Mouse (Mus musculus) neural tube, embryonic 12.5 days (tissue): ENCODE data around the gene Tmem63a. TPM values are rescaled to one million over a fixed set of nuclear protein-coding genes. Genes with fewer than 3 reads are reported as not detected.

Source experiments
- ATAC-seq: fragments of 200-750 bp; cut with Nextera tagmentation; 2 replicates; pipeline ENCODE4 v1.8.0; 2017; ENCODE audit warnings: low read depth, mild to moderate bottlenecking, moderate TSS enrichment, moderate library complexity; ENCODE audit not compliant: low FRiP score
- H3K27ac ChIP-seq: fragments of 300-500 bp; sonication (generic); 2 replicates; pipeline ENCODE4 v1.5.1; 2016
- H3K27me3 ChIP-seq: fragments of 300-500 bp; sonication (generic); replicated peaks from 2 replicates; pipeline ENCODE4 v1.6.1; 2016; ENCODE audit warnings: mild to moderate bottlenecking
- H3K36me3 ChIP-seq: fragments of 300-500 bp; sonication (generic); 2 replicates; pipeline ENCODE4 v1.6.1; 2016; ENCODE audit warnings: mild to moderate bottlenecking
- H3K4me1 ChIP-seq: fragments of 300-500 bp; sonication (generic); 2 replicates; pipeline ENCODE4 v1.6.1; 2016
- H3K4me2 ChIP-seq: fragments of 300-500 bp; sonication (generic); replicated peaks from 2 replicates; pipeline ENCODE4 v1.6.1; 2016; ENCODE audit warnings: mild to moderate bottlenecking
- H3K4me3 ChIP-seq: fragments of 300-500 bp; sonication (generic); 2 replicates; pipeline ENCODE4 v1.5.1; 2016
- H3K9ac ChIP-seq: fragments of 300-500 bp; sonication (generic); 2 replicates; pipeline ENCODE4 v1.6.1; 2016; ENCODE audit warnings: mild to moderate bottlenecking
- H3K9me3 ChIP-seq: fragments of 300-500 bp; sonication (generic); 2 replicates; pipeline ENCODE4 v1.6.1; 2016; ENCODE audit warnings: mild to moderate bottlenecking
- WGBS: fragments of 180-500 bp; shearing (Covaris S2); methylation state at CpG from one replicate; pipeline ENCODE4 v1.1.7; 2016; 5-methylcytosine and 5-hydroxymethylcytosine counted together
- polyA plus RNA-seq: library from polyadenylated mRNA; unstranded; fragments of >200 nt; fragmentation: Nextera tagmentation; extraction: Ambion mirVana; gene quantifications from 2 replicates; pipeline ENCODE4 v1.2.1, GENCODE M21; 2016

The Tmem63a gene
- polyA plus RNA-seq, 1 experiment from 2014 or later = 3.9 TPM

DNA sequence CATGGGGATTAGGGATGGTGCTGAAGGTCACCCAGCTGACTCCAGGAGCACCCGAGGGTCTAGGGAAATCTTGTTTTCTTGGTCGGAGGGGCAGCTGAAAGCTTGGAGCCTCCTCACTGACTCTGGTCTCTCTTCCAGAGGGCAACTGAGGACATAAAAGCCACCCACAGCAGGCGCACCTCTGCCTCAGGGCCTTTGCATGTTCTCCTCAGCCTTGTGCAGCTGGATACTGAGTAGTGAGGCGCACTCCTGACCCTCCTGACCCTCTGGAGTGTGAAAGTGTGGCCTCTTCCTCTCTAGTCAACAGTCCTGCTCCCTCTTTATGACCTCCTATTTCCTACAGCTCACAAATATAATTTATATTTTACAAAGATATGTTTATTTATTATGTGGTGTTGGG is 73.9 kb downstream of the Tmem63a start:
- Histone ChIP-seq H3K36me3 (no peaks in the 10 kb centered on the region), H3K9ac (no peak overlapping the region), H3K27ac (no peak overlapping the region), H3K4me1 (peaks cover 5% of the 10 kb centered on the region; the same call in 1 of the 2 replicates), H3K4me2 (peak overlapping the region; percentile 100), H3K9me3 (no peaks in the 10 kb centered on the region), H3K27me3 (peaks cover 3% of the 10 kb centered on the region; the same call in 1 of the 2 replicates), H3K4me3 (no peak overlapping the region)
- WGBS = 78% methylated on average over 4 of the region's 4 CpGs
- no peak for ATAC-seq

DNA sequence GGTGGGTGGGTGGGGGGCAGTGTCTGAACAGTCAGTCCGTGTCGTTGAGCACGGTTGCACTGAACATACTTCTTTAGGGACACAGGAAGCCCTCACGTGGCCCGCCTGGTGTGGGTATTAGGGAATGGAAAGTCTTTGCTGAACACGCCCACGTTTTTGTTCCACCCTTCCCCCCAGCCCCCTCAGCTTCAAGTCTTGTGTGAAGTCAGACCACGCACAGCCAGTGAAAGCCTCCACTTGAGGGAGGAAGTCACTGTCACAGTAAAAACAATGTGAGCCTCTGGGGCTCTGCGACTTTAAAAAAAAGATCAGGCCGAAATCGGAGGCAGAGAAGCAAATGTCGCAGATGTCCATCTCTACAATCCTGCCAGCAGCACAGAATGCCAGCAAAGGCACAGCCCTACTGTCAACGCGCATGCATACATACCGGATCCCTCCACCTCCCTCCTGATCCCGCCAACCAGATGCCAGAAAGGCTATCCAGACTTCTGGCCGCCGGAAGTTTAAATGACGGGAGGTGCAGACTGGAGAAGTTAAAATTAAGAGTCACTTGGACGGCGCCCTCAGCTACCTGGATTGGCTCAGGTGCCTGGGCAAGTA is 74.5 kb downstream of the Tmem63a start:
- WGBS = 7% methylated on average over 21 of the region's 21 CpGs
- H3K36me3 ChIP-seq = no peaks in the 10 kb centered on the region
- H3K9me3 ChIP-seq = no peaks in the 10 kb centered on the region
- H3K4me2 ChIP-seq = peak overlapping the region; percentile 100
- peaks cover 5% of the 10 kb centered on the region; the same call in 1 of the 2 replicates for H3K4me1 ChIP-seq
- no peak overlapping the region for H3K27ac ChIP-seq
- peaks cover 3% of the 10 kb centered on the region; the same call in 1 of the 2 replicates for H3K27me3 ChIP-seq
- peak overlapping the region; percentile 42; the same call in 1 of the 2 replicates for H3K9ac ChIP-seq
- ATAC-seq = peak; percentile 60; the same call in 1 of the 2 replicates
- peak overlapping the region; percentile 47 for H3K4me3 ChIP-seq

DNA sequence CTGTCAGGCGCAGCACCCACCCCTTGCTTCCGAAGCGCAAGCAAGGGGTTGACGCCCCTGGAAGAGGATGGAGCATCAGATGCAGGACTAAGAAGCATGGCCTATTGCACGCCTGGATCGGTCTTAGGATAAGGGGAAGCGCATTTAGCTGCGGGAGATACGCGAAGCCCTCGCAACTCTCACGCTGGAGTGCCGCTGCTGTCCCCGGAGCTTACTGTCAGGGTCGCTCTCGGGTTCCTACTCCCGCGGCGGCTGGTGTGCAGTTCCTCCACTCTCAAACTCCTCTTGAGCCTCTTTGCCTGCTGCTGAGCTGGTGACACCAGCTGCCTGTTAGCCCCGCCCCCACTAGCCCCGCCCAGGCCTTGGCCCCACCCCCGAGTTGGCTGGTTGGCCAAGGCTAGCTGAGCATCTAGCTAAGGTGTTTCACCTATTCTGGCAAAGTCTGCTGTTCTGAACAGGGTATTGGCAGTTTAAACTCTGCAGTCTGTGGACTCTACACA is 75.1 kb downstream of the Tmem63a start:
- no peaks in the 10 kb centered on the region for H3K9me3 ChIP-seq
- H3K4me3 ChIP-seq = peak overlapping the region; percentile 47
- peaks cover 3% of the 10 kb centered on the region; the same call in 1 of the 2 replicates for H3K27me3 ChIP-seq
- peak; percentile 84 for ATAC-seq
- H3K4me1 ChIP-seq = peaks cover 5% of the 10 kb centered on the region; the same call in 1 of the 2 replicates
- H3K4me2 ChIP-seq = peak overlapping the region; percentile 100
- whole genome bisulfite sequencing = 0% methylated on average over 22 of the region's 22 CpGs
- no peaks in the 10 kb centered on the region for H3K36me3 ChIP-seq
- no peak overlapping the region for H3K27ac ChIP-seq
- H3K9ac ChIP-seq = peak overlapping the region; percentile 42; the same call in 1 of the 2 replicates

DNA sequence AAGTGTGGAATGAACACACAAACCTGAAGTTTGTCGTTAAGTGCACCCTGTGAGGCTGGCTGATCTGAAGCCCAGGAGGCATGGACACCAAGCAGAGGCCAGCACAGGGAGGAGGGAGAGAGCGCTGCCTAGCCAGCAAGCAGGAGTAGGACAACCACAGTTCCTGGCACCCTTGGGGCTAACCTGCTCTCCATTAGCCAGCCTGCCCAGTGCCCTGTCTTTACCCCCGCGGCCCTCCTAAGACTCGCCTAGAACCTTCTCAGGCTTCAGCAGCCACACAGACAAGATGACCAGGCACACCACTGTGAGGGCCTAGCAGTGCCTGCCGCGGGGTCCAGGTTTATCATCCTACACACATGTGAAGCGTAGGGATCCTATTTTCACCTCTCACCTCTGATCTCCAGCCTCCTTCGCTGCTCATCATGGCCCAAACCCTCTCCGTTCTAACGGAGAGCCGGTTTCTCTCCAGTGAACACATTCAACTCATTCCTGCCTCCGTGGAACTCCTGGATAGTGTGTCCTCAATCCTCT is 75.8 kb downstream of the Tmem63a start:
- no peak for ATAC-seq
- no peak overlapping the region for H3K9ac ChIP-seq
- no peak overlapping the region for H3K27ac ChIP-seq
- WGBS = 75% methylated on average over 13 of the region's 13 CpGs
- H3K4me3 ChIP-seq = no peak overlapping the region
- peak overlapping the region; percentile 100; the same call in 1 of the 2 replicates for H3K4me2 ChIP-seq
- H3K27me3 ChIP-seq = peaks cover 3% of the 10 kb centered on the region; the same call in 1 of the 2 replicates
- no peaks in the 10 kb centered on the region for H3K36me3 ChIP-seq
- no peaks in the 10 kb centered on the region for H3K9me3 ChIP-seq
- H3K4me1 ChIP-seq = peaks cover 5% of the 10 kb centered on the region; the same call in 1 of the 2 replicates

DNA sequence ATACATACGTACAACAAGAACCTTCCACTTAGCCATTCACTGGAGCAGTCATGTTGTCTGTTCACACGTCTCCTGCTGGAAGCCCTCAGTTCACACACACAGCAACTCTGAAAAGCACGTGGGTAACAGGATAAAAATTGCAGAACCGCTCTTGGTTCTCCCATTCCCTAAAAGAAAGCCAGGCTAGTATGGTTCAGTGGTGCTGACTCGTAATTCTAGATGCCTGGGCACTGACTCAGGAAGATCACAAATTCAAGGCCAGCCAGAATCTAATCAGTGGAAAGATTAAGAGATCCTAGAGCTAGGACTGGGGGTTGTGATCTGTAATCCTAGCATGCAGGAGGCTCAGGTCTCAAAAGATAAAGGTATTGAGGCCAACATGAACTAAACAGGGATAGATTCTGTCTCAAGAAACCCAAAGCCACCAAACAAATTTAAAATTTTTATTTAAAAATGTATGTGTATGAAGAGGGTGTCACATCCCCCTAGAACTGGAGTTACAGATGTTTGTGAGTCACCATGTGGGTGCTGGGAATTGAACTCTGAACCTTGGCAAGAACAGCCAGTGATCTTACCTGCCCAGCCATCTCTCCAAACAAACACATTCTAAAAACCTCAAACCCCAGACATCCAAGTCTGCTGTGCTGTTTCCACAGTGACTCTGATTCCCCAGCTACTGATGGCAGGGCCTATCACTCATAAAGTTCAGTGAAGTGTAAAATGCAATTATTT is 78.8 kb downstream of the Tmem63a start, which contains the start of gene Ephx1:
Gene Ephx1 (minus strand): TSS at position 149 of the 732 bp plus-strand sequence.
- H3K9me3 ChIP-seq = no peaks in the 10 kb centered on the region
- H3K36me3 ChIP-seq = no peaks in the 10 kb centered on the region
- H3K27me3 ChIP-seq = peaks cover 3% of the 10 kb centered on the region; the same call in 1 of the 2 replicates
- H3K4me3 ChIP-seq = no peak within 1 kb of the TSS
- peaks cover 5% of the 10 kb centered on the region; the same call in 1 of the 2 replicates for H3K4me1 ChIP-seq
- 63% methylated on average over 5 of the region's 5 CpGs for WGBS
- no peak within 1 kb of the TSS for H3K4me2 ChIP-seq
- H3K9ac ChIP-seq = no peak within 1 kb of the TSS
- ATAC-seq = no peak
- H3K27ac ChIP-seq = no peak within 1 kb of the TSS

DNA sequence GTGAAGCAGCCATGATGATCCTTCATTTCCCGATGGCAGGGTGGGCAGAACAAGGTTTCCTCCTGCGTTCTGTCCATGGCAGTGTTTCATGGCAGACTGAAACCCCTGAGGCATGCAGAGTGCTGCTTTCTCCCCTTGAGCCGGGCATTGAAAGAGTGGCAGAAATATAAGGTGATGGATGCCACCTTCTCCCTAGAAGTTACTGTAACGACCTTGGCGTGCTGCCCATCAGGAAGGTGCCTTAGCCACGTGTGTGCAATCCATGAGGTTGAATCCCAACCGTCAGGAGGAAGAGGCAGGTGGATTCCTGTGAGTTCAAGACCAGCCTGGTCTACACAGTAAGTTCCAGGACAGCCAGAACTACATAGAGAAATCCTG is 79.3 kb downstream of the Tmem63a start:
- Histone ChIP-seq H3K4me2 (no peak overlapping the region), H3K4me3 (no peak overlapping the region), H3K36me3 (no peaks in the 10 kb centered on the region), H3K27me3 (peaks cover 3% of the 10 kb centered on the region; the same call in 1 of the 2 replicates), H3K9me3 (no peaks in the 10 kb centered on the region), H3K27ac (no peak overlapping the region), H3K4me1 (peaks cover 3% of the 10 kb centered on the region; the same call in 1 of the 2 replicates), H3K9ac (no peak overlapping the region)
- no peak for ATAC-seq
- 66% methylated on average over 7 of the region's 7 CpGs for WGBS

DNA sequence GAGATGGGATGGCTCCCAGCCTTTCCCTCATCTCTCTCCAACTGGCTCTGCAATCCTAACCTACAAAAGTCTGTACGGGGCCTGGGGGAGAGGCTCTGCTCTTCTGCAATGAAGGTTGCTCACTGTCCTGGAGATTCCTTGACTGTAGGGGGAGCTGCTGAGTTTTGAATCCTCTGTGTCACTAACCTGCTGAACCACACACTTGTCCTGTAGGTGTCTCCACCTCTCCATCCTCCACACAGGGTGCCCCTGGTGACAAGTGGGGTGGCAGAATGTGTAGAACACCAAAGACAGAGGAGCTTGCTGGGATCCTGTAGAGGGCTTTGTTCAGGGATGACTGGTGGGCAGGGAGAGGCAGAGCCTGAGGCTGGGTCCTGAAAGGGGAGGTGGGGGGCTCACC is 80.1 kb downstream of the Tmem63a start:
- Histone ChIP-seq H3K9ac (no peak overlapping the region), H3K27ac (no peak overlapping the region), H3K4me1 (no peaks in the 10 kb centered on the region), H3K36me3 (no peaks in the 10 kb centered on the region), H3K27me3 (peaks cover 3% of the 10 kb centered on the region; the same call in 1 of the 2 replicates), H3K4me3 (no peak overlapping the region), H3K9me3 (no peaks in the 10 kb centered on the region), H3K4me2 (no peak overlapping the region)
- WGBS = 11% methylated on average over 1 of the region's 1 CpGs
- no peak for ATAC-seq

Other genes starting within 250 kb of the Tmem63a start
- gene Mixl1, start 245.3 kb upstream of the Tmem63a start, polyA plus RNA-seq = 0.08 and 0.31 TPM in 2 replicates
- gene Acbd3, start 216.3 kb upstream of the Tmem63a start, polyA plus RNA-seq = 27.9 and 31.0 TPM in 2 replicates
- gene H3f3a, start 128.4 kb upstream of the Tmem63a start, polyA plus RNA-seq = 3,506 and 3,654 TPM in 2 replicates
- 37.6 and 40.5 TPM in 2 replicates for gene Sde2, start 91.2 kb upstream of the Tmem63a start, polyA plus RNA-seq
- not detected in 2 replicates for gene Lefty2, start 49.2 kb upstream of the Tmem63a start, polyA plus RNA-seq
- gene Pycr2, start 38.1 kb upstream of the Tmem63a start, polyA plus RNA-seq = 93.9 and 94.6 TPM in 2 replicates
- 0.28 and 0.46 TPM in 2 replicates for gene Lefty1, start 7.3 kb upstream of the Tmem63a start, polyA plus RNA-seq
- gene Ephx1, start 78.6 kb downstream of the Tmem63a start, polyA plus RNA-seq = 2.8 and 3.0 TPM in 2 replicates
- gene 9130409I23Rik, start 108.9 kb downstream of the Tmem63a start, polyA plus RNA-seq = not detected in 2 replicates
- gene Nvl, start 201.9 kb downstream of the Tmem63a start, polyA plus RNA-seq = 40.1 and 45.6 TPM in 2 replicates
- gene Cnih4, start 202.3 kb downstream of the Tmem63a start, polyA plus RNA-seq = 69.5 and 69.8 TPM in 2 replicates